8 mouse cellular contexts compared by ENCODE assay signal in the genomic region with DNA sequence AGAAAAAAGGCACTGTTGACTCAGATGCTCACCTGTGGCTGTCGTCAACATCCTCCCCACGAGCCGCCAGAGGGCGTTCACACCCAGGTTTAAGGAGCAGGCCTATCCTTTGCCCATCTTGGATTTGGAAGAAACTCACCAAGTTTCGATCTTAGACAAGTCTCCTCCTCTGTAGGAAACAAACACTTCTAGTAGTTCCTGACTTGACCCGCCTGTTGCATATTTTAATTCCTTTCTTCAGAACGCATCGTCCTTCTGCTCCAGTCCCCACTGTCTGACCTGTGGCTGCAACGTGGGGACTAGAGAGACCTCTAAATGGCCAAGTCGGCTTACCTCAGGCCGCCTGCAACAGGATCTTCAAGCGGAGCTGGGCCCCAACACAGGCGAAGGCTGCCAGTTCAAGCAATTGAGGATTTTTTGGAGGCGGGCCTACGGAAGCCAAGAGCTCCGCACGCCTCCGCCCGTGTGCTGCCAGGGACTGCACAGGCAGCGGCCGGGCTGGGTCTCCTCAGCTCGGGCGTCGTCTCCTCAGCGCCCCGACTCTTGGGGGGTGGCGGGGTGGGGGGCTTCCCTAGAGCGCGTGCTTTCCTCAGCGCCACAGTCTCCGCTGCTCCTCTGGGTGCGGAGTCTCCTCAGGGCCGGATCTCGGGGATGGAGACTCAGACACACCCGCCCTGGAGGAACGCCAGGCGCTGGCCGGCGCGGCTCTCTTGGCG. TPM values are rescaled to one million over a fixed set of nuclear protein-coding genes. Genes with fewer than 3 reads are reported as not detected.
DNase-seq lines count a peak whose midpoint lies in the region; ATAC-seq lines count a peak whose summit lies in the region.

No protein-coding gene starts in this region.

- peak; percentile 53 for DNase-seq in adrenal gland, adult 8-10 months
- DNase-seq in embryo, embryonic 10 days (ENCODE audit: low spot score) = peak; percentile 91
- DNase-seq in gastrocnemius, postnatal 14 days = peak; percentile 71
- peak; percentile 84 for DNase-seq in induced T-regulatory cell, adult 2 months (ENCODE audit: low read depth)
- peak; percentile 61 to 72 for DNase-seq in left cerebral cortex, adult 8-10 months (ENCODE audit: low spot score in 2 of 2)
- DNase-seq in right cerebral cortex, adult 2 months (ENCODE audit: low spot score in 2 of 2) = peak; percentile 81
- DNase-seq in yolk sac, embryonic 10.5 days (ENCODE audit: low spot score) = peak; percentile 63

- intact Hi-C loops in gastrocnemius, postnatal 14 days (cut with DNase I; ENCODE audit: low total_unique reads) = loop anchor here (5.0 kb wide), 1 partner anchor 518 kb away; no protein-coding TSS in a partner anchor

- peak; percentile 51 for ATAC-seq in megakaryocyte, adult 5-6 weeks (ENCODE audit: poor library complexity, severe bottlenecking)

RNA-seq across cellular contexts. Expression of gene Dsel, which starts 0.5 kb away (rescaled TPM):
- 10 to 100 TPM in 1 of 4 experiments, 1 to 10 TPM in 3; 7.0 to 10.9 (median 8.4) TPM for total RNA-seq in adrenal gland, adult 8-10 months (2022)
- total RNA-seq in gastrocnemius, postnatal 14 days (2021) = 10 to 100 TPM in 1 of 2 experiments, 1 to 10 TPM in 1; 7.4 to 10.3 TPM
- 10 to 100 TPM; 20.6 to 24.6 (median 23.0) TPM for total RNA-seq in left cerebral cortex, adult 8-10 months (2022)
- total RNA-seq in megakaryocyte, adult 5-6 weeks (2015) = 1.3 and 2.4 TPM in 2 replicates
- total RNA-seq in megakaryocyte, adult 5-6 weeks (2017) = 2.3 and 4.6 TPM in 2 replicates

Comparison
In these comparisons a context has a peak if more than half of its experiments do, and no peak if none do; other contexts are left out.
1. Peak in every context shown above with its lines: DNase-seq and ATAC-seq.